Mouse (Mus musculus): ENCODE measurements at regions not wholly inside any gene's neighbourhood (a gene's known extent, or its start where the extent isn't known, plus 50 kb on each side); places are given as distances from the start of the nearest gene placed in this dataset.

- TF ChIP-seq TAL1 (IDR thresholded peaks at IDR 0.05; ENCODE audit: low read length) (no peak), GATA1 (IDR thresholded peaks at IDR 0.05; ENCODE audit: low read length) (no peak)
Observed at GRCm38 (mm10) chr13:44128506-44129274, 344.1 kb downstream of the Cd83 start.

All from erythroblast, embryonic 14.5 days (primary cell).